Mouse (Mus musculus): Measurements from ENCODE around the gene Hoxd10.

DNA sequence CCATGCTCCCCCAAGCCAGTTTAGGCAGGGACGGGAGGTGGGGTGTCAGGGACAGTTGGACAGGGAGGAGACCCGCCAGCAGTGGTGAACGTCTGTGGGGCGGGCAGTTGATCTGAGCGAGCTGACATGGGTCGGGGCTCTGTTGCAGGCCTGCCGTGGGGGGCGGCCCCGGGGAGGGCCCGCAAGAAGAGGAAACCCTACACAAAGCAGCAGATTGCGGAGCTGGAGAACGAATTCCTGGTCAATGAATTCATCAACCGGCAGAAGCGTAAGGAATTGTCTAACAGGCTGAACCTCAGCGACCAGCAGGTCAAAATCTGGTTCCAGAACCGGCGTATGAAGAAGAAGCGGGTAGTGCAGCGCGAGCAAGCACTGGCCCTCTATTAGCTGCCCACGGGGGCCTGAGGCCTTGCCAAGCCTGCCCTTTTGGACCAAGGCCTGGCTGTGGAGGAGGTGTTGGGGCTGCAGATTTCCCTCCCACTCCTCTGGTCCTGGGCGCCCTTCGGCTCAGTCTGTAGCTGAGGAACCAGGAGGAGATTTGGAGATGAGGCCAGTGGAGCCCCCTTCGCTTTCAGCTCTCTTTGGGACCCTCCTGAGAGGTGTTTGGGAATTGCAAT, 15.9 kb upstream of the Hoxd10 start:
- no peak for TF ChIP-seq CTCF (conservative IDR thresholded peaks at IDR 0.05 in 1 of 2, IDR thresholded peaks at IDR 0.05 in 1 of 2; ENCODE audit: low read depth in 2 of 2, low read length in 2 of 2)
- no peak for TF ChIP-seq USF2 (conservative IDR thresholded peaks at IDR 0.05; ENCODE audit: low read depth, low read length)
- TF ChIP-seq MAX (IDR thresholded peaks at IDR 0.05; ENCODE audit: low read length) = no peak
